Mouse (Mus musculus): ENCODE data around the gene Csad. TPM values are rescaled to one million over a fixed set of nuclear protein-coding genes. Genes with fewer than 3 reads are reported as not detected.
"Not testable (repeated sequence)": the region's sequence is repeated elsewhere in the genome, so short reads cannot be mapped to it uniquely, and the experiment has no call there.

Gene Csad
- polyA plus RNA-seq, 1 experiment, result 18.5 TPM

- Histone ChIP-seq H3K27ac (ENCODE audit: control insufficient read depth, insufficient read depth, low read depth, low read length, poor library complexity) (peak overlapping the region; percentile 44), H3K4me3 (replicated peaks; ENCODE audit: control insufficient read depth, low read depth, low read length) (peak overlapping the region; percentile 71), H3K4me1 (ENCODE audit: control insufficient read depth, insufficient read depth, low read length) (peaks cover 7% of the 10 kb centered on the region)
- WGBS, result 56% methylated on average over 17 of the region's 17 CpGs
- TF ChIP-seq CTCF (IDR thresholded peaks at IDR 0.05; ENCODE audit: control insufficient read depth, insufficient read depth, low read length) (no peak), POLR2A (IDR thresholded peaks at IDR 0.05; ENCODE audit: borderline replicate concordance, control insufficient read depth, low read depth, low read length) (no peak)
Observed at GRCm38 (mm10) chr15:102230408-102231321, 26.1 kb upstream of the Csad start.

GRCm38 (mm10) chr15:102225619-102226018, 21.1 kb upstream of the Csad start:
- 10% methylated on average over 6 of the region's 6 CpGs for WGBS
- H3K4me1 ChIP-seq (ENCODE audit: control insufficient read depth, insufficient read depth, low read length); H3K27ac ChIP-seq (ENCODE audit: control insufficient read depth, insufficient read depth, low read depth, low read length, poor library complexity); H3K4me3 ChIP-seq (replicated peaks; ENCODE audit: control insufficient read depth, low read depth, low read length): not testable (repeated sequence)

- Histone ChIP-seq H3K4me1 (ENCODE audit: control insufficient read depth, insufficient read depth, low read length) (peaks cover 2% of the 10 kb centered on the region; the same call in 1 of the 2 replicates), H3K4me3 (replicated peaks; ENCODE audit: control insufficient read depth, low read depth, low read length) (peak overlapping the region; percentile 44), H3K27ac (ENCODE audit: control insufficient read depth, insufficient read depth, low read depth, low read length, poor library complexity) (no peak overlapping the region)
- WGBS, result under 1% methylated on average over 21 of the region's 21 CpGs
- TF ChIP-seq CTCF (IDR thresholded peaks at IDR 0.05; ENCODE audit: control insufficient read depth, insufficient read depth, low read length), result no peak
- no peak for TF ChIP-seq POLR2A (IDR thresholded peaks at IDR 0.05; ENCODE audit: borderline replicate concordance, control insufficient read depth, low read depth, low read length)
Observed at GRCm38 (mm10) chr15:102224992-102225617, 20.6 kb upstream of the Csad start.

- H3K4me1 ChIP-seq (ENCODE audit: control insufficient read depth, insufficient read depth, low read length), result peaks cover 2% of the 10 kb centered on the region; the same call in 1 of the 2 replicates
- H3K4me3 ChIP-seq (replicated peaks; ENCODE audit: control insufficient read depth, low read depth, low read length), result peak overlapping the region; percentile 23
- H3K27ac ChIP-seq (ENCODE audit: control insufficient read depth, insufficient read depth, low read depth, low read length, poor library complexity), result 0 out of 2 replicates have a peak overlapping the region, but pooled peaks have one; percentile 51
- peak; percentile 69 for TF ChIP-seq CTCF (IDR thresholded peaks at IDR 0.05; ENCODE audit: control insufficient read depth, insufficient read depth, low read length)
- no peak for TF ChIP-seq POLR2A (IDR thresholded peaks at IDR 0.05; ENCODE audit: borderline replicate concordance, control insufficient read depth, low read depth, low read length)
- WGBS, result 9% methylated on average over 43 of the region's 43 CpGs
Observed at GRCm38 (mm10) chr15:102224186-102224991, 19.9 kb upstream of the Csad start.

GRCm38 (mm10) chr15:102222386-102222785, 17.9 kb upstream of the Csad start:
- H3K4me3 ChIP-seq (replicated peaks; ENCODE audit: control insufficient read depth, low read depth, low read length), result no peak overlapping the region
- 77% methylated on average over 10 of the region's 10 CpGs for WGBS
- no peak overlapping the region for H3K27ac ChIP-seq (ENCODE audit: control insufficient read depth, insufficient read depth, low read depth, low read length, poor library complexity)
- no peak for TF ChIP-seq POLR2A (IDR thresholded peaks at IDR 0.05; ENCODE audit: borderline replicate concordance, control insufficient read depth, low read depth, low read length)
- no peak for TF ChIP-seq CTCF (IDR thresholded peaks at IDR 0.05; ENCODE audit: control insufficient read depth, insufficient read depth, low read length)
- peaks cover 2% of the 10 kb centered on the region; the same call in 1 of the 2 replicates for H3K4me1 ChIP-seq (ENCODE audit: control insufficient read depth, insufficient read depth, low read length)

- Histone ChIP-seq H3K4me3 (replicated peaks; ENCODE audit: control insufficient read depth, low read depth, low read length) (no peak overlapping the region), H3K27ac (ENCODE audit: control insufficient read depth, insufficient read depth, low read depth, low read length, poor library complexity) (no peak overlapping the region), H3K4me1 (ENCODE audit: control insufficient read depth, insufficient read depth, low read length) (no peaks in the 10 kb centered on the region)
- TF ChIP-seq CTCF (IDR thresholded peaks at IDR 0.05; ENCODE audit: control insufficient read depth, insufficient read depth, low read length) (no peak), POLR2A (IDR thresholded peaks at IDR 0.05; ENCODE audit: borderline replicate concordance, control insufficient read depth, low read depth, low read length) (no peak)
- WGBS, result 84% methylated on average over 7 of the region's 7 CpGs
Observed at GRCm38 (mm10) chr15:102217325-102217724, 12.8 kb upstream of the Csad start.

GRCm38 (mm10) chr15:102216459-102217228, 12.1 kb upstream of the Csad start:
- no peaks in the 10 kb centered on the region for H3K4me1 ChIP-seq (ENCODE audit: control insufficient read depth, insufficient read depth, low read length)
- TF ChIP-seq CTCF (IDR thresholded peaks at IDR 0.05; ENCODE audit: control insufficient read depth, insufficient read depth, low read length) (no peak), POLR2A (IDR thresholded peaks at IDR 0.05; ENCODE audit: borderline replicate concordance, control insufficient read depth, low read depth, low read length) (no peak)
- H3K27ac ChIP-seq (ENCODE audit: control insufficient read depth, insufficient read depth, low read depth, low read length, poor library complexity), result no peak overlapping the region
- 90% methylated on average over 16 of the region's 16 CpGs for WGBS
- no peak overlapping the region for H3K4me3 ChIP-seq (replicated peaks; ENCODE audit: control insufficient read depth, low read depth, low read length)
